Mouse (Mus musculus) adrenal gland, postnatal 14 days (tissue): ENCODE data around the gene Plxna4. TPM values are rescaled to one million over a fixed set of nuclear protein-coding genes. Genes with fewer than 3 reads are reported as not detected.

Source experiments
- DNase-seq: peaks from one replicate; pipeline ENCODE4 v3.0.0; 2021; ENCODE audit warnings: mixed read lengths
- total RNA-seq: library from RNA; stranded (reverse); gene quantifications from 2 replicates; pipeline ENCODE4 v1.2.3, GENCODE M21; 2021

Gene Plxna4
- total RNA-seq, 1 experiment from 2014 or later = 4.6 TPM

- no peak for DNase-seq
Observed at GRCm38 (mm10) chr6:32472062-32472461, 115.9 kb downstream of the Plxna4 start.

GRCm38 (mm10) chr6:32471639-32472038 lies 116.4 kb downstream of the Plxna4 start:
- DNase-seq = no peak

GRCm38 (mm10) chr6:32469196-32469595 lies 118.8 kb downstream of the Plxna4 start:
- DNase-seq = no peak

- no peak for DNase-seq
Observed at GRCm38 (mm10) chr6:32465129-32465528, 122.9 kb downstream of the Plxna4 start.

- no peak for DNase-seq
Observed at GRCm38 (mm10) chr6:32464637-32465036, 123.4 kb downstream of the Plxna4 start.

GRCm38 (mm10) chr6:32464046-32464445 lies 123.9 kb downstream of the Plxna4 start:
- DNase-seq = no peak

- peak; percentile 13 for DNase-seq
Observed at GRCm38 (mm10) chr6:32460400-32460799, 127.6 kb downstream of the Plxna4 start.

- DNase-seq = peak; percentile 51
Observed at GRCm38 (mm10) chr6:32456641-32457040, 131.4 kb downstream of the Plxna4 start.

- no peak for DNase-seq
Observed at GRCm38 (mm10) chr6:32451851-32452250, 136.1 kb downstream of the Plxna4 start.

- no peak for DNase-seq
Observed at GRCm38 (mm10) chr6:32449237-32449963, 138.6 kb downstream of the Plxna4 start.

GRCm38 (mm10) chr6:32448787-32449186 lies 139.2 kb downstream of the Plxna4 start:
- DNase-seq = no peak

- no peak for DNase-seq
Observed at GRCm38 (mm10) chr6:32446276-32446675, 141.7 kb downstream of the Plxna4 start.

GRCm38 (mm10) chr6:32445246-32445645 lies 142.7 kb downstream of the Plxna4 start:
- no peak for DNase-seq

GRCm38 (mm10) chr6:32444393-32444792 lies 143.6 kb downstream of the Plxna4 start:
- DNase-seq = no peak

- no peak for DNase-seq
Observed at GRCm38 (mm10) chr6:32443679-32444078, 144.3 kb downstream of the Plxna4 start.

GRCm38 (mm10) chr6:32439434-32439833 lies 148.6 kb downstream of the Plxna4 start:
- no peak for DNase-seq

GRCm38 (mm10) chr6:32437219-32437618 lies 150.8 kb downstream of the Plxna4 start:
- DNase-seq = no peak

GRCm38 (mm10) chr6:32423124-32423523 lies 164.9 kb downstream of the Plxna4 start:
- DNase-seq = no peak

GRCm38 (mm10) chr6:32420610-32421009 lies 167.4 kb downstream of the Plxna4 start:
- no peak for DNase-seq

GRCm38 (mm10) chr6:32417351-32417750 lies 170.6 kb downstream of the Plxna4 start:
- DNase-seq = peak; percentile 30

GRCm38 (mm10) chr6:32411325-32411724 lies 176.7 kb downstream of the Plxna4 start:
- no peak for DNase-seq

GRCm38 (mm10) chr6:32409625-32410024 lies 178.4 kb downstream of the Plxna4 start:
- DNase-seq = no peak

GRCm38 (mm10) chr6:32407574-32408185 lies 180.3 kb downstream of the Plxna4 start:
- no peak for DNase-seq
